Comparison of ENCODE assay signal across 9 mouse cellular contexts in genomic region chr9:70841426-70842215, GRCm38 (mm10).
DNase-seq lines count a peak whose midpoint lies in the region; ATAC-seq and TF ChIP-seq lines count a peak whose summit lies in the region.
"Had no signal": no experiment of that assay in that cellular context is flagged by ENCODE, and none has a peak within 500 bp of the region (broad histone marks: within the 10 kb centered on the region; RNA-seq: fewer than 3 reads in every experiment).

No protein-coding gene starts in this region.

- TF ChIP-seq CTCF in gastrocnemius, adult 2 months (IDR thresholded peaks at IDR 0.05) = no peak
- no peak for TF ChIP-seq CTCF in left cerebral cortex, adult 2 months (IDR thresholded peaks at IDR 0.05)
- TF ChIP-seq CTCF in cortical plate, adult 2 months (IDR thresholded peaks at IDR 0.05; ENCODE audit: extremely low read depth, insufficient read depth, low read length) = no peak

- no peak overlapping the region for H3K4me3 ChIP-seq in gastrocnemius, adult 2 months
- no peak overlapping the region for H3K4me3 ChIP-seq in left cerebral cortex, adult 2 months
- H3K4me3 ChIP-seq in cortical plate, adult 2 months (ENCODE audit: insufficient read depth, low read length) = no peak overlapping the region
- H3K4me3 ChIP-seq in liver, embryonic 16.5 days (ENCODE audit: low read depth, low read length) = no peak overlapping the region

- H3K9ac ChIP-seq in liver, embryonic 16.5 days (ENCODE audit: low read depth, low read length) = peak overlapping the region; percentile 54

- H3K36me3 ChIP-seq in liver, embryonic 16.5 days (ENCODE audit: control insufficient read depth, insufficient read depth) = no peaks in the 10 kb centered on the region

- intact Hi-C loops in gastrocnemius, adult 2 months (cut with DNase I) = no loop called here
- intact Hi-C loops in left cerebral cortex, adult 2 months (cut with DNase I) = no loop called here

- no peak for TF ChIP-seq POLR2A in cortical plate, adult 2 months (IDR thresholded peaks at IDR 0.05; ENCODE audit: extremely low read depth, insufficient read depth, low read length)

- no peaks in the 10 kb centered on the region for H3K9me3 ChIP-seq in liver, embryonic 16.5 days (replicated peaks; ENCODE audit: control insufficient read depth, low read length)

- no peak for ATAC-seq in liver, embryonic 16.5 days (ENCODE audit: low read depth)

- DNase-seq in gastrocnemius, adult 2 months = no peak
- no peak for DNase-seq in gastrocnemius, postnatal 4 days (ENCODE audit: low spot score in 2 of 2)
- DNase-seq in left cerebral cortex, adult 2 months (ENCODE audit: extremely low spot score in 1 of 2, low spot score in 2 of 2) = no peak
- DNase-seq in left cerebral cortex, adult 11 months (ENCODE audit: low spot score) = no peak
- DNase-seq in testis, postnatal 10 days (ENCODE audit: low spot score) = no peak
- DNase-seq in frontal cortex, adult 2 months (ENCODE audit: extremely low spot score in 1 of 2, low spot score in 1 of 2) = no peak
- DNase-seq: kidney, adult 11 months had no signal

- peak overlapping the region; percentile 16; the same call in 1 of the 2 replicates for H3K27ac ChIP-seq in gastrocnemius, adult 2 months
- peak overlapping the region; percentile 67 for H3K27ac ChIP-seq in left cerebral cortex, adult 2 months
- H3K27ac ChIP-seq in cortical plate, adult 2 months (ENCODE audit: insufficient read depth, low read length) = peak overlapping the region; percentile 39; the same call in 1 of the 2 replicates
- peak overlapping the region; percentile 91 for H3K27ac ChIP-seq in liver, embryonic 16.5 days (ENCODE audit: low read length)

- H3K4me1 ChIP-seq in cortical plate, adult 2 months (ENCODE audit: control insufficient read depth, insufficient read depth, low read length) = peaks cover 4% of the 10 kb centered on the region
- peaks cover 60% of the 10 kb centered on the region for H3K4me1 ChIP-seq in liver, embryonic 16.5 days (ENCODE audit: control insufficient read depth, low read depth, low read length)

- H3K27me3 ChIP-seq in liver, embryonic 16.5 days (ENCODE audit: control insufficient read depth, insufficient read depth, low read depth, low read length) = no peaks in the 10 kb centered on the region

- peak overlapping the region; percentile 31; the same call in 1 of the 2 replicates for H3K4me2 ChIP-seq in liver, embryonic 16.5 days (ENCODE audit: low read depth, low read length)

- 65% methylated on average over 8 of the region's 8 CpGs for WGBS in liver, embryonic 16.5 days (ENCODE audit: insufficient replicate concordance)

Comparison
In these comparisons a context has a peak if more than half of its experiments do, and no peak if none do; other contexts are left out.
1. H3K27ac ChIP-seq: peak in every context shown above with its lines; median percentile 91 in liver, embryonic 16.5 days; 67 in left cerebral cortex, adult 2 months; 39 in cortical plate, adult 2 months; 16 in gastrocnemius, adult 2 months.